Mouse (Mus musculus): ENCODE measurements around the gene Bcam.

DNA sequence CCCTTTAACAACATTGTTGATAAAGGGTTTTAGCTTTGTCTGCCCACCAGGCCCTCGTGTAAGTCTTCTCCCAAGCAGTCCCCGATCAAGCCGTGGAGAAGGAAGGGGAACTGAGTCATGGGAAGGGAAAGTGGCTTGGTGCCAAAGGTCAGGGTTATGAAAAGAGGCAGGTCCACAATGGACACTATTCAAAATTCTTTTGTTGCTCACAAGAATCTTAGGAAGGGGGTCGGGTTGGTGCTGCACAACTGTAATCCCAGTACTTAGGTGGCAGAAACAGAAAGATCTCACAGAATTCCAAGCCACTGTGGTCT lies 19.8 kb downstream of the Bcam start:
- TF ChIP-seq EP300 (IDR thresholded peaks at IDR 0.05; ENCODE audit: low read depth in 1 of 2, low read length in 2 of 2) (no peak), SIN3A (IDR thresholded peaks at IDR 0.05; ENCODE audit: low read length) (no peak), JUND (IDR thresholded peaks at IDR 0.05; ENCODE audit: low read depth, low read length) (no peak), CTCF (IDR thresholded peaks at IDR 0.05 in 2 of 3, conservative IDR thresholded peaks at IDR 0.05 in 1 of 3; ENCODE audit: control insufficient read depth in 1 of 3, insufficient read depth in 1 of 3, low read depth in 2 of 3, low read length in 3 of 3, poor library complexity in 1 of 3, severe bottlenecking in 1 of 3) (no peak), MAZ (IDR thresholded peaks at IDR 0.05; ENCODE audit: low read depth, low read length) (no peak), USF2 (IDR thresholded peaks at IDR 0.05; ENCODE audit: borderline replicate concordance in 1 of 2, insufficient read depth in 1 of 2, low read depth in 1 of 2, low read length in 2 of 2) (no peak), MXI1 (IDR thresholded peaks at IDR 0.05; ENCODE audit: low read depth, low read length) (no peak)
